Mouse (Mus musculus) C2C12 (cell line): ENCODE data around the gene Ubqln1.

ENCODE experiments used
- CTCF ChIP-seq: IDR thresholded peaks from one replicate; pipeline ENCODE4 v1.5.1; 2011; ENCODE audit not compliant: control insufficient read depth, insufficient read depth, insufficient read length
- MYOG ChIP-seq: IDR thresholded peaks from one replicate; pipeline ENCODE4 v1.6.1; 2011; ENCODE audit not compliant: control insufficient read depth, insufficient read length; ENCODE audit errors: extremely low read depth

GRCm38 (mm10) chr13:58147760-58148159, 67.7 kb downstream of the Ubqln1 start:
- TF ChIP-seq CTCF: no peak
- TF ChIP-seq MYOG: no peak
